Mouse (Mus musculus) testis, adult 2 months (tissue): ENCODE data around the gene Kdm4d. TPM values are rescaled to one million over a fixed set of nuclear protein-coding genes. Genes with fewer than 3 reads are reported as not detected.

Experiments
- H3K27ac ChIP-seq: fragments of 200-500 bp; 2 replicates; pipeline ENCODE4 v1.5.1; 2012; ENCODE audit warnings: low read depth, low read length; ENCODE audit not compliant: control insufficient read depth, insufficient read depth
- H3K27me3 ChIP-seq: fragments of 200-500 bp; 2 replicates; pipeline ENCODE4 v1.6.1; 2012; ENCODE audit warnings: mild to moderate bottlenecking, low read length, moderate library complexity; ENCODE audit not compliant: control insufficient read depth, insufficient read depth
- H3K36me3 ChIP-seq: fragments of 200-500 bp; 2 replicates; pipeline ENCODE4 v1.6.1; 2012; ENCODE audit warnings: mild to moderate bottlenecking, low read length; ENCODE audit not compliant: control insufficient read depth, insufficient read depth
- H3K4me1 ChIP-seq: fragments of 200-500 bp; 2 replicates; pipeline ENCODE4 v1.6.1; 2012; ENCODE audit warnings: low read length; ENCODE audit not compliant: control insufficient read depth, insufficient read depth
- H3K4me3 ChIP-seq: fragments of 200-500 bp; 2 replicates; pipeline ENCODE4 v1.5.1; 2012; ENCODE audit warnings: low read depth, mild to moderate bottlenecking, low read length, moderate library complexity, mixed read lengths; ENCODE audit not compliant: control insufficient read depth
- CTCF ChIP-seq: fragments of 200-500 bp; IDR thresholded peaks from 2 replicates; pipeline ENCODE4 v1.5.1; 2012; ENCODE audit warnings: low read depth, mild to moderate bottlenecking, inconsistent platforms, low read length, moderate library complexity; ENCODE audit not compliant: control insufficient read depth, insufficient read depth, insufficient replicate concordance
- POLR2A ChIP-seq: fragments of 200-500 bp; IDR thresholded peaks from 2 replicates; pipeline ENCODE4 v1.6.1; 2012; ENCODE audit warnings: low read depth, mild to moderate bottlenecking, inconsistent platforms, low read length, moderate library complexity; ENCODE audit not compliant: control insufficient read depth
- polyA plus RNA-seq: library from polyadenylated mRNA; depleted of rRNA; stranded (reverse); fragments of >200 nt; gene quantifications from 2 replicates; pipeline ENCODE4 v1.2.3, GENCODE M21; 2012; rRNA removed

The Kdm4d gene
- polyA plus RNA-seq, 1 experiment, result 80.1 TPM

GRCm38 (mm10) chr9:14440347-14440746 lies 59.9 kb downstream of the Kdm4d start:
- H3K4me3 ChIP-seq, result no peak overlapping the region
- no peaks in the 10 kb centered on the region for H3K36me3 ChIP-seq
- no peak overlapping the region for H3K27ac ChIP-seq
- no peaks in the 10 kb centered on the region for H3K4me1 ChIP-seq
- TF ChIP-seq POLR2A, result no peak
- no peak for TF ChIP-seq CTCF
- H3K27me3 ChIP-seq, result no peaks in the 10 kb centered on the region

GRCm38 (mm10) chr9:14433252-14433939 lies 66.9 kb downstream of the Kdm4d start:
- H3K4me1 ChIP-seq, result no peaks in the 10 kb centered on the region
- H3K4me3 ChIP-seq, result no peak overlapping the region
- no peaks in the 10 kb centered on the region for H3K36me3 ChIP-seq
- H3K27ac ChIP-seq, result no peak overlapping the region
- no peaks in the 10 kb centered on the region for H3K27me3 ChIP-seq
- TF ChIP-seq CTCF, result no peak
- TF ChIP-seq POLR2A, result no peak

Other genes starting within 250 kb of the Kdm4d start
- gene Sesn3, start 225.4 kb downstream of the Kdm4d start, polyA plus RNA-seq, result 12.7 and 14.1 TPM in 2 replicates
- gene Endod1, start 119.0 kb downstream of the Kdm4d start, polyA plus RNA-seq, result 5.1 and 5.5 TPM in 2 replicates
- 21.9 and 22.6 TPM in 2 replicates for gene Cwc15, start 135 bp upstream of the Kdm4d start, polyA plus RNA-seq
- gene Amotl1, start 144.6 kb upstream of the Kdm4d start, polyA plus RNA-seq, result 43.2 and 54.9 TPM in 2 replicates
- 0.56 and 0.66 TPM in 2 replicates for gene Piwil4, start 240.3 kb upstream of the Kdm4d start, polyA plus RNA-seq